Mouse (Mus musculus): ENCODE data around the gene Myo5a. TPM values are rescaled to one million over a fixed set of nuclear protein-coding genes. Genes with fewer than 3 reads are reported as not detected.

The Myo5a gene
- polyA plus RNA-seq, 1 experiment from 2014 or later: 1.5 TPM

DNA sequence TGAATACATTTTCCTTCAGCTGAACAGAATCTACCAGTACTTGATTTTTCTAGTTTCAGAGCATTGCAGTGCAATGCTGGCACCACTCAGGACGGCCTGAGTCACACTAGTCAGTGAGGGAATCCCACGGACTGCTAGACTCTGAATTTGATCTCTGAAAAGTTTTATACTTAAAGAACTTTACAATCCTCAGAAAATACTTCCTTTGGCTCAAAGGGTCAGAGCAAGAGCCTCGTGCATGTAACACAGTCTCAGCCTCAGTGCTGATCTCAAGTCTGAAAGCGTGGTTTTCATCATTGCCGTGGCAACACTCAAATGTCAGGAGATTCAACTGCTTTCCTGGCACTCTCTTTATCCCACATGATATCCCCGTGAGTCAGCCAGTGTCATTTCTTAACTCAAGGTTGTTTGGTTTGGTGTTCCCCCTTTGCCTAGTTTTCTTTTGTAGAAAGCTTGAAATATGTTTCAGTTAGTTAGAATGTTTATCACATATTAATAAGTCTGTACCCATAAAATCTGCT is 53.4 kb downstream of the Myo5a start:
- no peaks in the 10 kb centered on the region for H3K36me3 ChIP-seq (replicated peaks)
- H3K4me1 ChIP-seq (replicated peaks): no peaks in the 10 kb centered on the region
- WGBS (ENCODE audit: insufficient replicate concordance): 53% methylated on average over 6 of the region's 6 CpGs
- no peaks in the 10 kb centered on the region for H3K27me3 ChIP-seq
- no peak overlapping the region for H3K4me3 ChIP-seq (replicated peaks)
- H3K27ac ChIP-seq (replicated peaks): no peak overlapping the region
- H3K9me3 ChIP-seq (replicated peaks): no peaks in the 10 kb centered on the region
- no peak for ATAC-seq (ENCODE audit: insufficient read depth)
- H3K9ac ChIP-seq: no peak overlapping the region
- no peak overlapping the region for H3K4me2 ChIP-seq

DNA sequence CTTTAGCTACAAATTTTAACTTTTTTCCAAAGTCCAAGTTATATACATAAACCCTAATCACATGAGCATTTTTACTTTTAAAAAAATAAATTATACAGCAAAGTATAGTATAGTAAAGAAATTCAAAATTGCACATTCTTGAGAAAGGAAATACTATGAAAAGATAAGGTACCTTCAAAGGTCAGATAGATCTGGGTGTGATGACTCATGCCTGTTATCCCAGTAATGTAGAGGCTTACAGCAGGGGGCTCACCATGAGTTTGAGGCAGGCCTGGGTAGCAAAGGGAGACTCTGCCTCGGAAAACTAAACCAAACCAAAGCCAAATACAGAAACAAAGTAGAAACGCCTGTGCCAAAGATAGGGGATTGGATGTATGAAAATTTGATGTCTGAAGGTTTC is 59.7 kb downstream of the Myo5a start:
- ATAC-seq (ENCODE audit: insufficient read depth): no peak
- H3K4me2 ChIP-seq: no peak overlapping the region
- no peak overlapping the region for H3K4me3 ChIP-seq (replicated peaks)
- no peaks in the 10 kb centered on the region for H3K9me3 ChIP-seq (replicated peaks)
- no peak overlapping the region for H3K9ac ChIP-seq
- no peaks in the 10 kb centered on the region for H3K36me3 ChIP-seq (replicated peaks)
- no peaks in the 10 kb centered on the region for H3K4me1 ChIP-seq (replicated peaks)
- H3K27me3 ChIP-seq: no peaks in the 10 kb centered on the region
- no peak overlapping the region for H3K27ac ChIP-seq (replicated peaks)
- WGBS (ENCODE audit: insufficient replicate concordance): 44% methylated on average over 2 of the region's 2 CpGs

GRCm38 (mm10) chr9:75146911-75147310 is 76.1 kb downstream of the Myo5a start:
- Histone ChIP-seq H3K4me1 (replicated peaks) (no peaks in the 10 kb centered on the region), H3K27ac (replicated peaks) (no peak overlapping the region), H3K9me3 (replicated peaks) (no peaks in the 10 kb centered on the region), H3K36me3 (replicated peaks) (no peaks in the 10 kb centered on the region), H3K4me2 (no peak overlapping the region), H3K9ac (no peak overlapping the region), H3K27me3 (no peaks in the 10 kb centered on the region), H3K4me3 (replicated peaks) (no peak overlapping the region)
- 59% methylated on average over 5 of the region's 5 CpGs for WGBS (ENCODE audit: insufficient replicate concordance)
- ATAC-seq (ENCODE audit: insufficient read depth): no peak

- ATAC-seq (ENCODE audit: insufficient read depth): no peak
- Histone ChIP-seq H3K4me3 (replicated peaks) (no peak overlapping the region), H3K36me3 (replicated peaks) (no peaks in the 10 kb centered on the region), H3K27ac (replicated peaks) (no peak overlapping the region), H3K27me3 (no peaks in the 10 kb centered on the region), H3K4me2 (no peak overlapping the region), H3K9ac (no peak overlapping the region), H3K4me1 (replicated peaks) (no peaks in the 10 kb centered on the region), H3K9me3 (replicated peaks) (no peaks in the 10 kb centered on the region)
- WGBS (ENCODE audit: insufficient replicate concordance): 67% methylated on average over 6 of the region's 6 CpGs
These were observed 89.7 kb downstream of the Myo5a start for GRCm38 (mm10) chr9:75160525-75160924.

DNA sequence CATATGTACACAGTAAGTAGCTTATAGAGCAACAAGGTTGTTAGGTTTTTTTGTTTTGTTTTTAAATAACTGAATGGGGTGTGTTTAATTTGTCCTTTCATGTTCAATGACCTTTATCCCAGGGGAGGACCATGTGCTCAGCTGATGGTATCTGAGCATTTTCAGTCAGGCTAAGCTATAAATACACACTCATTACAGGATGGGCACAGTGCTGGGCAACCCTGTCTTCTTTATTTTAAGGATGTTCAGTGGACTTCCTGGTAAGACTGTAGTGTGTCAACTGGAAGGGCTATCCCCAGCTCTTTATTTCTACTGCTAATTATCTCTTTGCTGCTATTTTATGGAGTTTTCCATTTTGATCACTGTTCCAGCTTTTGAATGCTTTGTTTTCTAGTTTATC is 92.8 kb downstream of the Myo5a start:
- H3K27me3 ChIP-seq: no peaks in the 10 kb centered on the region
- no peak overlapping the region for H3K27ac ChIP-seq (replicated peaks)

DNA sequence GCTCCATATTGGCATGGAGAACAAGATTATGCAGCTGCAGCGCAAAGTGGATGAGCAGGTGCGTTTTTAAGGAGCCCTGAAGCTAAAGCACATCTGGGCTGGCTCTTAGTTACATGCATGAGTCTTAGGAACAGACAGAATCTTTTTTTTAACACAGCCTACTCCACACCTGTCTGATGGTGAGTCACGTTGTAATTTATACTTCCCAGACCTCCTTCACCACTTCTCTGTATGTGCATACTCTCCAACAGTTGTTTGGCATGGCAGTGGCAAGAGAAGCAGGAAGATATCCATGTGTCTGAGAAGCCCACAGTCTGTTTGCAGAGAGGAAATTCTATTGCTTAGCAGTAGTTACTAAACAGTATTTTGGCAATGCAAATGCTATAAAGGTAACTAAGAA is 100.9 kb downstream of the Myo5a start:
- no peak for ATAC-seq (ENCODE audit: insufficient read depth)
- no peaks in the 10 kb centered on the region for H3K4me1 ChIP-seq (replicated peaks)
- no peaks in the 10 kb centered on the region for H3K9me3 ChIP-seq (replicated peaks)
- H3K27ac ChIP-seq (replicated peaks): no peak overlapping the region
- no peak overlapping the region for H3K4me3 ChIP-seq (replicated peaks)
- no peaks in the 10 kb centered on the region for H3K27me3 ChIP-seq
- no peak overlapping the region for H3K9ac ChIP-seq
- H3K4me2 ChIP-seq: no peak overlapping the region
- 76% methylated on average over 3 of the region's 3 CpGs for WGBS (ENCODE audit: insufficient replicate concordance)
- H3K36me3 ChIP-seq (replicated peaks): no peaks in the 10 kb centered on the region

More for the DNA sequence above, 92.8 kb downstream of the Myo5a start:
- H3K9me3 ChIP-seq (replicated peaks): no peaks in the 10 kb centered on the region
- H3K4me1 ChIP-seq (replicated peaks): no peaks in the 10 kb centered on the region
- H3K4me2 ChIP-seq: no peak overlapping the region
- no peak overlapping the region for H3K9ac ChIP-seq
- no peak for ATAC-seq (ENCODE audit: insufficient read depth)
- H3K36me3 ChIP-seq (replicated peaks): no peaks in the 10 kb centered on the region
- H3K4me3 ChIP-seq (replicated peaks): no peak overlapping the region

GRCm38 (mm10) chr9:75187646-75188260 is 116.9 kb downstream of the Myo5a start:
- ATAC-seq (ENCODE audit: insufficient read depth): no peak
- H3K9me3 ChIP-seq (replicated peaks): no peaks in the 10 kb centered on the region
- H3K27ac ChIP-seq (replicated peaks): no peak overlapping the region
- no peak overlapping the region for H3K4me3 ChIP-seq (replicated peaks)
- H3K27me3 ChIP-seq: no peaks in the 10 kb centered on the region
- WGBS (ENCODE audit: insufficient replicate concordance): 58% methylated on average over 3 of the region's 3 CpGs
- H3K4me1 ChIP-seq (replicated peaks): no peaks in the 10 kb centered on the region
- H3K9ac ChIP-seq: no peak overlapping the region
- H3K4me2 ChIP-seq: no peak overlapping the region
- H3K36me3 ChIP-seq (replicated peaks): no peaks in the 10 kb centered on the region

- no peak for ATAC-seq (ENCODE audit: insufficient read depth)
- Histone ChIP-seq H3K4me2 (no peak overlapping the region), H3K4me1 (replicated peaks) (no peaks in the 10 kb centered on the region), H3K9me3 (replicated peaks) (no peaks in the 10 kb centered on the region), H3K27me3 (no peaks in the 10 kb centered on the region), H3K27ac (replicated peaks) (no peak overlapping the region), H3K4me3 (replicated peaks) (no peak overlapping the region), H3K9ac (no peak overlapping the region), H3K36me3 (replicated peaks) (no peaks in the 10 kb centered on the region)
- WGBS (ENCODE audit: insufficient replicate concordance): 64% methylated on average over 4 of the region's 4 CpGs
These were observed 123.0 kb downstream of the Myo5a start for GRCm38 (mm10) chr9:75193858-75194257.

- WGBS (ENCODE audit: insufficient replicate concordance): 9% methylated on average over 2 of the region's 2 CpGs
- H3K4me1 ChIP-seq (replicated peaks): no peaks in the 10 kb centered on the region
- ATAC-seq (ENCODE audit: insufficient read depth): no peak
- H3K4me3 ChIP-seq (replicated peaks): no peak overlapping the region
- no peaks in the 10 kb centered on the region for H3K9me3 ChIP-seq (replicated peaks)
- H3K36me3 ChIP-seq (replicated peaks): no peaks in the 10 kb centered on the region
- no peak overlapping the region for H3K27ac ChIP-seq (replicated peaks)
- no peaks in the 10 kb centered on the region for H3K27me3 ChIP-seq
- H3K4me2 ChIP-seq: no peak overlapping the region
- H3K9ac ChIP-seq: no peak overlapping the region
These were observed 125.5 kb downstream of the Myo5a start for GRCm38 (mm10) chr9:75196335-75196734.

GRCm38 (mm10) chr9:75197297-75197696 is 126.5 kb downstream of the Myo5a start:
- no peak overlapping the region for H3K9ac ChIP-seq
- H3K9me3 ChIP-seq (replicated peaks): no peaks in the 10 kb centered on the region
- no peak overlapping the region for H3K4me3 ChIP-seq (replicated peaks)
- 59% methylated on average over 6 of the region's 6 CpGs for WGBS (ENCODE audit: insufficient replicate concordance)
- no peak for ATAC-seq (ENCODE audit: insufficient read depth)
- no peak overlapping the region for H3K4me2 ChIP-seq
- H3K27me3 ChIP-seq: no peaks in the 10 kb centered on the region
- no peaks in the 10 kb centered on the region for H3K4me1 ChIP-seq (replicated peaks)
- no peak overlapping the region for H3K27ac ChIP-seq (replicated peaks)
- no peaks in the 10 kb centered on the region for H3K36me3 ChIP-seq (replicated peaks)

GRCm38 (mm10) chr9:75201506-75201905 is 130.7 kb downstream of the Myo5a start:
- H3K9me3 ChIP-seq (replicated peaks): no peaks in the 10 kb centered on the region
- no peaks in the 10 kb centered on the region for H3K27me3 ChIP-seq
- H3K9ac ChIP-seq: no peak overlapping the region
- no peak overlapping the region for H3K27ac ChIP-seq (replicated peaks)
- no peak for ATAC-seq (ENCODE audit: insufficient read depth)
- WGBS (ENCODE audit: insufficient replicate concordance): 79% methylated on average over 1 of the region's 1 CpGs
- no peaks in the 10 kb centered on the region for H3K4me1 ChIP-seq (replicated peaks)
- H3K4me3 ChIP-seq (replicated peaks): no peak overlapping the region
- no peaks in the 10 kb centered on the region for H3K36me3 ChIP-seq (replicated peaks)
- H3K4me2 ChIP-seq: no peak overlapping the region

- WGBS (ENCODE audit: insufficient replicate concordance): 64% methylated on average over 2 of the region's 2 CpGs
- no peak overlapping the region for H3K27ac ChIP-seq (replicated peaks)
- H3K4me2 ChIP-seq: no peak overlapping the region
- no peaks in the 10 kb centered on the region for H3K9me3 ChIP-seq (replicated peaks)
- no peaks in the 10 kb centered on the region for H3K27me3 ChIP-seq
- H3K4me3 ChIP-seq (replicated peaks): no peak overlapping the region
- H3K9ac ChIP-seq: no peak overlapping the region
- no peaks in the 10 kb centered on the region for H3K4me1 ChIP-seq (replicated peaks)
- ATAC-seq (ENCODE audit: insufficient read depth): no peak
- no peaks in the 10 kb centered on the region for H3K36me3 ChIP-seq (replicated peaks)
These were observed 131.2 kb downstream of the Myo5a start for GRCm38 (mm10) chr9:75202036-75202435.

All from liver, embryonic 15.5 days (tissue).